Comparison of ENCODE assay signal across 19 mouse cellular contexts in the genomic region with DNA sequence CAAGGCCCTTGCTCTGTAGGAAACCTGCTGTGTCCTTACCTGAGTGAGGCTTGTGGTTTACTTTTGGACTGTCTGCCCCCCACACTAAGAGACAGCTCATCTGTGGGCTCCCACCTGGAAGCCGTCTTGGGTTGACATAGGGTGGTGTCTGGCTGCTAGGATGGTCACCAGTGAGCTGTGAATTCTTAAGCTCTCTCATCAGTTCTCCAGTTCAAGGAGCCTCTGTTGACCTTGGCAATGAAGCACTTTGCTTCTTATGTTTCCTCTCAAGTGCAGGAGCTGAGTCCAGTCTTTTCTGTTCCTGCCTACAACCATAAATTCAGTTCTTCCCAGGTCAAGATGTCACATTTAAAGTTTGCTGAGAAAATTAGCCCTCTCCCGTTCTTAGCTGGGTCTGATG.
"Had no signal": no experiment of that assay in that cellular context is flagged by ENCODE, and none has a peak within 500 bp of the region (broad histone marks: within the 10 kb centered on the region; RNA-seq: fewer than 3 reads in every experiment).

No protein-coding gene starts in this region.

- H3K4me1 ChIP-seq: limb, embryonic 12.5 days; midbrain, embryonic 15.5 days; neural tube, embryonic 13.5 days had no signal

- H3K4me3 ChIP-seq: limb, embryonic 12.5 days; liver, embryonic 13.5 days; lung, embryonic 15.5 days; megakaryocyte, embryonic 14.5 days; midbrain, embryonic 15.5 days; neural tube, embryonic 13.5 days; stomach, embryonic 15.5 days had no signal

- H3K36me3 ChIP-seq: limb, embryonic 12.5 days; liver, embryonic 13.5 days; lung, embryonic 15.5 days; midbrain, embryonic 15.5 days; neural tube, embryonic 13.5 days; stomach, embryonic 15.5 days had no signal

- H3K9me3 ChIP-seq: limb, embryonic 12.5 days; liver, embryonic 13.5 days; lung, embryonic 15.5 days; midbrain, embryonic 15.5 days; stomach, embryonic 15.5 days had no signal

- H3K27ac ChIP-seq: limb, embryonic 12.5 days; liver, embryonic 13.5 days; lung, embryonic 15.5 days; macrophage; midbrain, embryonic 15.5 days; neural tube, embryonic 13.5 days; stomach, embryonic 15.5 days had no signal

- ATAC-seq: liver, postnatal 0 days; midbrain, embryonic 15.5 days had no signal

- H3K27me3 ChIP-seq: limb, embryonic 12.5 days; liver, embryonic 13.5 days; lung, embryonic 15.5 days; megakaryocyte, embryonic 14.5 days; midbrain, embryonic 15.5 days; neural tube, embryonic 13.5 days; stomach, embryonic 15.5 days had no signal

- H3K4me2 ChIP-seq: limb, embryonic 12.5 days; liver, embryonic 13.5 days; lung, embryonic 15.5 days; midbrain, embryonic 11.5 days; midbrain, embryonic 15.5 days; neural tube, embryonic 13.5 days; stomach, embryonic 15.5 days had no signal

- H3K9ac ChIP-seq: limb, embryonic 12.5 days; liver, embryonic 13.5 days; liver, postnatal 0 days; lung, embryonic 15.5 days; midbrain, embryonic 15.5 days; neural tube, embryonic 13.5 days; stomach, embryonic 15.5 days had no signal

- DNase-seq: kidney, adult 11 months; kidney, postnatal 10 days; layer of hippocampus, adult 9-11 months; layer of hippocampus, postnatal 36 days; liver; liver, embryonic 13.5 days; liver, postnatal 0 days; retina, postnatal 1 day; right cerebral cortex, postnatal 4 days; thymus, adult 2 months; thymus, postnatal 25 days had no signal
